Mouse (Mus musculus): ENCODE measurements at regions not wholly inside any gene's neighbourhood (a gene's known extent, or its start where the extent isn't known, plus 50 kb on each side); places are given as distances from the start of the nearest gene placed in this dataset.

DNA sequence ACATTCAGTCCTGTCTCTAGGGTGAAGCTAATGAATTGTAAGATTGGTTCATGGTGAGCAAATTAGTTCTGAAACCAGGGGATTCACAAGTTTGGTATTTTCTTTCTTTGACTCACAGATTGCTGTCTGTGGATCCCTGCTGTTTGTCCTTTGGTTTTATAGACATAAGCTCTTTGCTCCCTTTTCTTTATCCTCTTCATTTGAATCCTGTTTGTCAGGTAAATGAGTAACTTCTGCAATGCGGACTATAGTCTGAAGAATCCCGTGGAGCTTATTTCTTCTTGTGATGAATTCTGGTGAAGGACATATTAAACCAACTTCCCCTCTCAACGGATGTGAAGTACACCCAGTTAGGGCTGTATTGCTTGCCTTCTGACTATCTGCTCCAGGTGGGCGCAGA is 69.6 kb upstream of the Fndc3a start:
- TF ChIP-seq EP300 (IDR thresholded peaks at IDR 0.05; ENCODE audit: low read depth) = no peak
- H3K27me3 ChIP-seq (ENCODE audit: control insufficient read depth, insufficient read depth, low read length) = no peaks in the 10 kb centered on the region
- DNase-seq (ENCODE audit: low read depth in 3 of 3, low spot score in 3 of 3) = no peak
- H3K36me3 ChIP-seq (replicated peaks; ENCODE audit: control insufficient read depth, insufficient read depth, low read depth) = no peaks in the 10 kb centered on the region
- H3K4me1 ChIP-seq (replicated peaks; ENCODE audit: control insufficient read depth in 2 of 2, insufficient read depth in 2 of 2, low read length in 1 of 2) = no peaks in the 10 kb centered on the region; a peak in 1 of 4 replicates
- no peak overlapping the region for H3K4me3 ChIP-seq (ENCODE audit: insufficient read depth in 1 of 2, low read depth in 2 of 2, low read length in 2 of 2)
- 53% methylated on average over 4 of the region's 4 CpGs for WGBS (ENCODE audit: insufficient replicate concordance)
- H3K9me3 ChIP-seq (ENCODE audit: control insufficient read depth, low read length) = no peaks in the 10 kb centered on the region
- H3K9ac ChIP-seq (replicated peaks) = no peak overlapping the region
- no peak for ATAC-seq (ENCODE audit: insufficient read depth)
- no peak overlapping the region for H3K4me2 ChIP-seq (ENCODE audit: low read depth)
- no peak overlapping the region for H3K27ac ChIP-seq

GRCm38 (mm10) chr14:72778756-72779155 is 69.0 kb upstream of the Fndc3a start:
- H3K27ac ChIP-seq = no peak overlapping the region

GRCm38 (mm10) chr14:72777927-72778560 is 68.2 kb upstream of the Fndc3a start:
- no peaks in the 10 kb centered on the region for H3K27me3 ChIP-seq (ENCODE audit: control insufficient read depth, insufficient read depth, low read length)
- no peak for TF ChIP-seq CTCF (IDR thresholded peaks at IDR 0.05; ENCODE audit: low read depth)
- no peak for TF ChIP-seq EP300 (IDR thresholded peaks at IDR 0.05; ENCODE audit: low read depth)
- H3K9ac ChIP-seq (replicated peaks) = no peak overlapping the region
- H3K36me3 ChIP-seq (replicated peaks; ENCODE audit: control insufficient read depth, insufficient read depth, low read depth) = no peaks in the 10 kb centered on the region
- no peak for ATAC-seq (ENCODE audit: insufficient read depth)
- peak in 1 of 3 experiments; percentile 23 for DNase-seq (ENCODE audit: low read depth in 3 of 3, low spot score in 3 of 3)
- no peak overlapping the region for H3K4me3 ChIP-seq (ENCODE audit: insufficient read depth in 1 of 2, low read depth in 2 of 2, low read length in 2 of 2)
- no peak overlapping the region for H3K4me2 ChIP-seq (ENCODE audit: low read depth)
- no peaks in the 10 kb centered on the region for H3K4me1 ChIP-seq (replicated peaks; ENCODE audit: control insufficient read depth in 2 of 2, insufficient read depth in 2 of 2, low read length in 1 of 2)
- H3K9me3 ChIP-seq (ENCODE audit: control insufficient read depth, low read length) = no peaks in the 10 kb centered on the region
- WGBS (ENCODE audit: insufficient replicate concordance) = 40% methylated on average over 6 of the region's 6 CpGs
- no peak overlapping the region for H3K27ac ChIP-seq

More at GRCm38 (mm10) chr14:72778756-72779155, 69.0 kb upstream of the Fndc3a start:
- no peak for TF ChIP-seq EP300 (IDR thresholded peaks at IDR 0.05; ENCODE audit: low read depth)
- no peak for TF ChIP-seq CTCF (IDR thresholded peaks at IDR 0.05; ENCODE audit: low read depth)
- DNase-seq (ENCODE audit: low read depth in 3 of 3, low spot score in 3 of 3) (no peak), ATAC-seq (ENCODE audit: insufficient read depth) (no peak)
- H3K9me3 ChIP-seq (ENCODE audit: control insufficient read depth, low read length) = no peaks in the 10 kb centered on the region
- H3K9ac ChIP-seq (replicated peaks) = no peak overlapping the region
- H3K4me3 ChIP-seq (ENCODE audit: insufficient read depth in 1 of 2, low read depth in 2 of 2, low read length in 2 of 2) = no peak overlapping the region
- 73% methylated on average over 6 of the region's 6 CpGs for WGBS (ENCODE audit: insufficient replicate concordance)
- no peaks in the 10 kb centered on the region; a peak in 1 of 4 replicates for H3K4me1 ChIP-seq (replicated peaks; ENCODE audit: control insufficient read depth in 2 of 2, insufficient read depth in 2 of 2, low read length in 1 of 2)
- no peaks in the 10 kb centered on the region for H3K36me3 ChIP-seq (replicated peaks; ENCODE audit: control insufficient read depth, insufficient read depth, low read depth)
- no peaks in the 10 kb centered on the region for H3K27me3 ChIP-seq (ENCODE audit: control insufficient read depth, insufficient read depth, low read length)
- no peak overlapping the region for H3K4me2 ChIP-seq (ENCODE audit: low read depth)

DNA sequence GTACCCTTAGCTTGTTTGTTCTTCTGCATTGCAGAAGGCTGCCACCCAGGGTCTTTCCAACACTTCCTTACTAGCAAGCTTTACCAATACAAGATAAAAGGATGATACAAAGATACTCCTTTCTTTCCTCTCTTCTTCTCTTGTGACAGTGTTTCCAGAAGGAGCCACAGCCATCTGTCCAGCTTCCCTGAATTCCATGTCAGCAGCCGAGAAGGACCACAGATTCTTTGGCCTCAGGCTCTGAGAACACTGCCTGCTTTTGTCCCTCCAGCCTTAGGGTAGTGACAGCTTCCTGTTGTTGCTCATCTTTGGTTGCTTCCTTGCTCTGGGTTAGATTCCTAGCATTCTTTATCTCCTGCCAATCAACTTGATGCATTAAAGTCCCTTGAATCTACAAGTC is 60.4 kb upstream of the Fndc3a start:
- Histone ChIP-seq H3K36me3 (replicated peaks; ENCODE audit: control insufficient read depth, insufficient read depth, low read depth) (no peaks in the 10 kb centered on the region), H3K9ac (replicated peaks) (no peak overlapping the region), H3K4me1 (replicated peaks; ENCODE audit: control insufficient read depth in 2 of 2, insufficient read depth in 2 of 2, low read length in 1 of 2) (no peaks in the 10 kb centered on the region), H3K4me3 (ENCODE audit: insufficient read depth in 1 of 2, low read depth in 2 of 2, low read length in 2 of 2) (no peak overlapping the region), H3K27ac (no peak overlapping the region), H3K4me2 (ENCODE audit: low read depth) (no peak overlapping the region), H3K9me3 (ENCODE audit: control insufficient read depth, low read length) (no peaks in the 10 kb centered on the region), H3K27me3 (ENCODE audit: control insufficient read depth, insufficient read depth, low read length) (no peaks in the 10 kb centered on the region)
- ATAC-seq (ENCODE audit: insufficient read depth) (no peak), DNase-seq (ENCODE audit: low read depth in 3 of 3, low spot score in 3 of 3) (no peak)
- TF ChIP-seq EP300 (IDR thresholded peaks at IDR 0.05; ENCODE audit: low read depth) (no peak), CTCF (IDR thresholded peaks at IDR 0.05; ENCODE audit: low read depth) (no peak)
- 28% methylated on average over 1 of the region's 1 CpGs for WGBS (ENCODE audit: insufficient replicate concordance)

- Histone ChIP-seq H3K27me3 (ENCODE audit: control insufficient read depth, insufficient read depth, low read length) (no peaks in the 10 kb centered on the region), H3K4me2 (ENCODE audit: low read depth) (no peak overlapping the region), H3K27ac (no peak overlapping the region), H3K4me1 (replicated peaks; ENCODE audit: control insufficient read depth in 2 of 2, insufficient read depth in 2 of 2, low read length in 1 of 2) (no peaks in the 10 kb centered on the region), H3K9ac (replicated peaks) (no peak overlapping the region), H3K36me3 (replicated peaks; ENCODE audit: control insufficient read depth, insufficient read depth, low read depth) (no peaks in the 10 kb centered on the region), H3K4me3 (ENCODE audit: insufficient read depth in 1 of 2, low read depth in 2 of 2, low read length in 2 of 2) (no peak overlapping the region), H3K9me3 (ENCODE audit: control insufficient read depth, low read length) (no peaks in the 10 kb centered on the region)
- DNase-seq (ENCODE audit: low read depth in 3 of 3, low spot score in 3 of 3) (no peak), ATAC-seq (ENCODE audit: insufficient read depth) (no peak)
- TF ChIP-seq EP300 (IDR thresholded peaks at IDR 0.05; ENCODE audit: low read depth) = no peak
- TF ChIP-seq CTCF (IDR thresholded peaks at IDR 0.05; ENCODE audit: low read depth) = no peak
Measured at GRCm38 (mm10) chr14:72760123-72760522, 50.3 kb upstream of the Fndc3a start.

Data from liver, embryonic 14.5 days (tissue).